Mouse (Mus musculus) hindlimb bud, embryonic 11.5 days (tissue): ENCODE measurements at regions not wholly inside any gene's neighbourhood (a gene's known extent, or its start where the extent isn't known, plus 50 kb on each side); places are given as distances from the start of the nearest gene placed in this dataset.
"Not testable (repeated sequence)": the region's sequence is repeated elsewhere in the genome, so short reads cannot be mapped to it uniquely, and the experiment has no call there.

Source experiments
- DNase-seq: peaks from one replicate; pipeline ENCODE4 v3.0.0-alpha.2; 2012; ENCODE audit warnings: low read depth, low spot score; ENCODE audit errors: extremely low spot score

DNA sequence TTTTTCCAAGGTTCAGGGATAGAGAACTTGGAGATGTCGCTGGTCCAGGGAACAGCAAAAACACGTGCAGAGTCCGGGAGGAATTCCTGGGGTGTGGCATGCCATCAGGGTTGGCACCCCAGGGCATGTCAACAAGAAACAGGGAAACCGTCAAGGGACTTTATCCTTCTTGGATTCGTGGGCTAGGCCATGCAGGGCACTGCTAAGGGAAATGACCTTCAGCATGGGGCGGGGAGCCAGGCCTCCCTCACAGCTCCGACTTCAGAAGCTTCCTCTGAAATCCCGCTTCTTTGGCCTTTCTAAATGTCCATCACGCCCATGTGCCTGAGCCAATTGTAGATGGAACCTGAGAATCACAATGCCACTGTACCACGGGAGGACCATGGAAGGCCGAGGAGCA lies 357.0 kb upstream of the Maf start:
- DNase-seq: no peak

- no peak for DNase-seq
These were observed 355.9 kb upstream of the Maf start for GRCm38 (mm10) chr8:116063541-116063940.

GRCm38 (mm10) chr8:116053483-116053882 lies 345.9 kb upstream of the Maf start:
- DNase-seq: no peak

GRCm38 (mm10) chr8:116053043-116053442 lies 345.4 kb upstream of the Maf start:
- no peak for DNase-seq

DNA sequence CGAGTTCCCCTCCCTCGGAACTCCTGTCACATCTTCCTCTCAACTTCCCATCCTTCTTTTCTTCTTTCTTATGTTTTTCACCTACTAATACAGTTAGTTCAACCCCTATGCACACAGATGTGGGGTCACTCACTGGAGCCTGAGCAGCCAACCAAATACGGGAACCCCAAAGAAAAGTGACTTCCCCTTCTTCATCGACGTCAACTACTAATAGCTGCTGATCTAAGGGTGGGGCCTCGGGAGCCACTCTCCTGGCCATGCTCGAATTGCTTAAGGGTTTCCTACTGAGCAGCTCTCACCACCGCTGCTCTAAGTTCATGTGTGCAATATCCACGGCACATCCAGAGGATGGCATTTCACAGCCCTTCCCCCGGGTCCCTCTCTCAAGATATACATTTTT lies 340.9 kb upstream of the Maf start:
- no peak for DNase-seq

DNA sequence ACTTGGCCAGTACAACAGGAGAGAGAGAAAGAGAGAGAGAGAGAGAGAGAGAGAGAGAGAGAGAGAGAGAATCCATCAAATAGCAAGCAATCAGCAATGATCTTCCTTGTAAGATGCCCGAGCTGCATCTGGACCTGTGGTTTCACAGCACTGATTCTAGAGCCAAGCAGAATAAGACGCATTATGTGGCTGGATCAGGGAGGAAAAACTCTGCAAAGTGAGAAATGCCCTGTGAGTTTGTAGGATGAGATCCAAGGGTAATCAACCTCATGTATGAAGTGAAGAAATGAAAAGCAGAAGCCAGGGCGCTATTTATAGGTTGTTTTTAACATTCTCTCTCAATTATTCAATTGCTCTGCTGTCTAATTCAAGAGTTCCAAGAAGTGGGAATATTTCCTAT lies 339.3 kb upstream of the Maf start:
- DNase-seq: no peak

GRCm38 (mm10) chr8:116045526-116045925 lies 337.9 kb upstream of the Maf start:
- DNase-seq: no peak

DNA sequence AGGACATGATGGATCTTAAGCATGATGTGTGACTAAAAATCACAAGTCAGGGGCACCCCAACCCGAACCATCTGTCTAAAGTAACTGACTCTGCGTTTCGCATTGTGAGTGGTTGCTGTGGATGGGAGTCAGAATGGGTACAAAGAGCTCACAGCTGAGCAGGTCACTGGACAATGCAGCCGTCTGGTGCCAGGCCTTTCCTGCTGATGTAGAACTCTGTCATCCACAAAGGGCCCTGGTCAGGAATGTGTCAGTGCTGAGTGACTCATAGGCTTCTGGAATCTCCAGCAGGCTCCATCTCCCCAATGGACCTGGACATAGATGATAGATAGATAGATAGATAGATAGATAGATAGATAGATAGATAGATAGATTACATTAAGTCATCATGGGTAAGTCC lies 335.8 kb upstream of the Maf start:
- no peak for DNase-seq

- no peak for DNase-seq
These were observed 323.4 kb upstream of the Maf start for GRCm38 (mm10) chr8:116030966-116031365.

DNA sequence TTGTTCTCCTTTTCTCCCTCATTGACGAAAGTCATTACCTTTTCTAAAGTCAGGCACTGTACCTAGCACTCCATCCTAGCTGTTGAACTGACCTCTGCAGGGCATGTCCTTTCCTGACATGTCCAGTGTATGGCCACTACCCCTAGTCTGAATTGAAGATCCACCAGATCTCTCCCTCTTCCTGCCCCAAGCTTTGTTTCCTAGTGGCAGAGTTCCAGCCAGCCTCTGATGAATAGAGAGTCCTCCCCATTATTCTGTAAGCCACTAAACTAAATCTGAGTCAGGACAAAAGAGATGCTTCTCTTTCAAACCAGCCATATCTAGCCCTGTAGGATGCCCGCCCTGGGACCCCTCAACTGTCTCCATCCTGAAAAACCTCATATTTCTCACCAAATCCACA lies 317.7 kb upstream of the Maf start:
- no peak for DNase-seq

GRCm38 (mm10) chr8:116024811-116025210 lies 317.2 kb upstream of the Maf start:
- no peak for DNase-seq

- DNase-seq: no peak
These were observed 314.1 kb upstream of the Maf start for GRCm38 (mm10) chr8:116021691-116022090.

GRCm38 (mm10) chr8:115995320-115995719 lies 287.7 kb upstream of the Maf start:
- DNase-seq: no peak

DNA sequence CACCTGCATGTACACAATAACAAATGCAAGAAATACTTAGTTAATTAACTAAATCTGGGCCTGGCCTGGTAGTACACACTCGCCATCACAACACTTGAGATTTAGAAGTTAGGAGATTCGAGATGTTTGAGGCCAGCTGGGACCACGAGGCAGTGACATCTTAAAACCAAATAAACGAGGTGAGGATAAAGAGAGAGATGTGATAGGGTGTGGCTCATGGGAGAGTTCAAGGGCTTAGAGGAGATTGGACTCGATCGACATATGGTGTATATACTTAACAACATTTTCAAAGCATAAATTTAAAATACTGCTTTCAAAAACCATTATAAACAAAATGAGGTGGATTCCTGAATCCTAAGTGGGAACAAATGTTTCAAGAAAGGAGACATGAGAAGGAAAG lies 284.4 kb upstream of the Maf start:
- no peak for DNase-seq

GRCm38 (mm10) chr8:115983397-115983796 lies 275.8 kb upstream of the Maf start:
- DNase-seq: no peak

GRCm38 (mm10) chr8:115982326-115982725 lies 274.7 kb upstream of the Maf start:
- no peak for DNase-seq

DNA sequence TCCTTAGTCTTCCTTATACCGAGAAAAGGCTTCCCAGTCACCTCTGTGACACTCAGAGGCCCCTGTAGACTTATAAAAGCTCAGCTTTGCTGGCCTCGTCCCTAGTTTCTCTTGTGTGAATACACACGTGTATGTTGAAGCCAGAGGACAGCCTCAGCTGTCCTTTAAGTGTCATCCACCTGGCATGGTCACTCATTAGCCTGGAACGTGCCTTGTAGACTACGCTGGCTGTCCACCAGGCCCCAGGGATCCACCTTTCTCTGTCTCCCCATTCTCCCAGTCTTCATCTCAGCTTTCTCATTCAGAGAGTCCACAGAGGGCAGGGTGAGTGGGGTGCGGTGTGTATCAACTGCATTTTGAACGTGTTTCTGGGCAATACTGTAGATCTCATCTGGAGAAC lies 273.8 kb upstream of the Maf start:
- no peak for DNase-seq

GRCm38 (mm10) chr8:115980616-115981015 lies 273.0 kb upstream of the Maf start:
- no peak for DNase-seq

GRCm38 (mm10) chr8:115977152-115977551 lies 269.6 kb upstream of the Maf start:
- peak; percentile 2 for DNase-seq

- DNase-seq: no peak
These were observed 267.1 kb upstream of the Maf start for GRCm38 (mm10) chr8:115974706-115975105.

DNA sequence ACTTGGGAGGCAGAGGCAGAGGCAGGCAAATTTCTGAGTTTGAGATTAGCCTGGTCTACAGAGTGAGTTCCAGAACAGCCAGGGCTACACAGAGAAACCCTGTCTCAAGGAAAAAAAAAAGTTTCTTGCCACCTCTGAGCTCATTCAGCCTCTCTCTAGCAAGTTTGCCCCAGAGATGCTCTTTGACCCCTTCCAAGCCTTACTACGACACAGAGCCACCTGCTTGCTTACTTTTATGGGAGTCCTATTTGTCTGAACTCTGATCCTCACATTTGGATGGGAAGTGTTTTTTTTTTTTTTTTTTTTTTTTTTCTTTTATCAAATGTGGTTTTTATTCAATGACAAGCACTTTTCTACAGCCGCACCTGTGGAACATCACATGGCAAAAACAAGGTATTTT lies 263.8 kb upstream of the Maf start:
- DNase-seq: not testable (repeated sequence)

- no peak for DNase-seq
These were observed 260.5 kb upstream of the Maf start for GRCm38 (mm10) chr8:115968121-115968520.

DNA sequence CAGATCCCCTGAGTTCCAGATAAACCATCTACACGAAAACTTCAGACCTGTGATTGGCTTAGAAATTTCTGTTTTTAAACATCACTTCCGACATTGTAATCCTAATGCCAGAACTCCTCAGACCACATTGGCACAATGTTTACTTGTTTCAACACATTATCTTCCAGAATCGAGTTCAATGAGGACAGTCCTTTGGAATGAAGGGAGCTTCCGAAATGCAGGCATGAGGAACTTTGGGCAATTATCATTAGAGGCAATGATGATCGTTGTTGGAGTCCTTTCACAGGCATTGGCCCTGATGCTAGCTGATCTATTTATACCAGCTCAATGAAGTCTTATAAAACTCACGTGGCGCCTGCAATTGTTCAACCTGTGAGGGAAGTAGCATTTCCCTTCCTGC lies 258.4 kb upstream of the Maf start:
- no peak for DNase-seq

- DNase-seq: no peak
These were observed 247.8 kb upstream of the Maf start for GRCm38 (mm10) chr8:115955371-115955770.
